Mouse (Mus musculus) large intestine, adult 2 months (tissue): Measurements from ENCODE around the gene Olfr1333. TPM values are rescaled to one million over a fixed set of nuclear protein-coding genes. Genes with fewer than 3 reads are reported as not detected.
"Not testable (repeated sequence)": the region's sequence is repeated elsewhere in the genome, so short reads cannot be mapped to it uniquely, and the experiment has no call there.

ENCODE experiments used
- DNase-seq: peaks from one replicate; pipeline ENCODE4 v3.0.0-alpha.2; 2012; ENCODE audit warnings: low read depth, low spot score
- WGBS: fragments of 180-500 bp; shearing (Covaris S2); methylation state at CpG from one replicate; pipeline ENCODE4 v1.1.7; 2018; 5-methylcytosine and 5-hydroxymethylcytosine counted together
- polyA plus RNA-seq: library from polyadenylated mRNA; depleted of rRNA; stranded (reverse); fragments of >200 nt; gene quantifications from 2 replicates; pipeline ENCODE4 v1.2.3, GENCODE M21; 2012; rRNA removed

The Olfr1333 gene
- not detected in 2 replicates for polyA plus RNA-seq

DNA sequence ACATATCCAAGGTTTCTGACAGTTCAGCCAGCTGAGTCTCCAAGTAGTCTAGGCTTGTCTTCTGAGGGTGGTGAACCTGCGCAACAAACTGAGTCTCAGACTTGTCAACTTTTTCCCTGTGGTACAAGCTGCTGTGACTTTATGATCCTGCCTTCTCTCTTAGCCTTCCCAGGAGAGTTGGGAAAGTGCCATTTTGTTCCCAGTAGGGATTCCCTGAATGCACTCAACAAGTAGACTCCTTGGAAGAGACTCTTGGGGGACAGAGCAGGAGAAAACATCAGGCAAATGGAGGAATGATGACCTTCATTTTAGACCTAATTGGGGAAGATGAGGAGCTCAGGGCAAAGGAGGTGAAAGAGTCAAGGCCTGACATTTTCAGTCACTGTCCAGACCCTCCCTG lies at the start of gene Olfr1333:
Gene Olfr1333, minus strand, starts transcription at position 101 of the 400 bp plus-strand sequence.
- 95% methylated on average over 1 of the region's 1 CpGs for WGBS
- no peak for DNase-seq

DNA sequence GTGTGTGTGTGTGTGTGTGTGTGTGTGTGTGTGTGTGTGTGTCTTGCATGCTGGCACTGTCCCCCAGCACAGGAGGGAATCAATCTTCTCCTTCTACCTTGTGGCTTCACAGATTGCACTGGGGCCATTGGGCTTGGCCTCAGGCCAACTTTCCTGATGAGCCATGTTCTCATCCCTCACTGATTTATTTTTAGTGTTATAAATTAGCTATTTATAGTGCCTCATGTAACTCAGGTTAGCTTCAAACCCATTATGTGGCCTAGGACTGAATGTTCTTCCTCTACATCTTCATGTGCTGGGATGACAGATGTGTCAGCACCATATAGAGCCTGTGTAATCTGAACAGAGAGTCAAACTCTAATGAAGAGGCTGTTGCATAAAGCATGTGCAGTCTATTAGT lies 31.5 kb upstream of the Olfr1333 start:
- no peak for DNase-seq

DNA sequence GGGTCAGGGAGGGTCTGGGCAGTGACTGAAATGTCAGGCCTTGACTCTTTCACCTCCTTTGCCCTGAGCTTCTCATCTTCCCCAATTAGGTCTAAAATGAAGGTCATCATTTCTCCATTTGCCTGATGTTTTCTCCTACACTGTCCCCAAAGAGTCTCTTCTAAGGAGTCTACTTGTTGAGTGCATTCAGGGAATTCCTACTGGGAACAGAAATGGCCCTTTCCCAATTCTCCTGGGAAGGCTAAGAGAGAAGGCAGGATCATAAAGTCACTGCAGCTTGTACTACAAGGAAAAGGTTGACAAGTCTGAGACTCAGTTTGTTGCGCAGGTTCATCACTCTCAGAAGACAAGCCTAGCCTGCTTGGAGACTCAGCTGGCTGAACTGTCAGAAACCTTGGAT lies 28.3 kb upstream of the Olfr1333 start, which contains the start of gene Olfr1331:
Gene Olfr1331, plus strand, starts transcription at position 301 of the 400 bp plus-strand sequence.
- 84% methylated on average over 1 of the region's 1 CpGs for WGBS
- no peak for DNase-seq

DNA sequence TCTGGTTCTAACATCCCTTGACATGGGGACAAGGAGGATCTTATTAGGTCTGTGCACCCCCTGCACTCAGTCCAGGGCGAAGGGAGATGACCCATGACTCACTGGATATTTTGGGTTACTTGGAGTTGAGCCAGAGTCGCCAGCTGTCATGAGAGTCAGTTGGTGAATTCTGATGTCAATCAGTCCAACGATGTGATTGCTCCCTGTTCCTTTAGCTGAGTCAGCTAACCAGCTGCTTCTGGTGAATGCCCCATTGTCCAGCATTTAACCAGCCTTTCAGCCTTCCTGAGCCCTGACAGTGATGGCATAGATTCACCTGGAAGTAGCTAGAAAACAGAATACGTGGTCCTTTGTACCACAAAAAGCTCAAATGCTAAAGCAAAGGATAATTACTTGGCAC lies 26.6 kb upstream of the Olfr1333 start:
- no peak for DNase-seq
- 47% methylated on average over 4 of the region's 4 CpGs for WGBS

DNA sequence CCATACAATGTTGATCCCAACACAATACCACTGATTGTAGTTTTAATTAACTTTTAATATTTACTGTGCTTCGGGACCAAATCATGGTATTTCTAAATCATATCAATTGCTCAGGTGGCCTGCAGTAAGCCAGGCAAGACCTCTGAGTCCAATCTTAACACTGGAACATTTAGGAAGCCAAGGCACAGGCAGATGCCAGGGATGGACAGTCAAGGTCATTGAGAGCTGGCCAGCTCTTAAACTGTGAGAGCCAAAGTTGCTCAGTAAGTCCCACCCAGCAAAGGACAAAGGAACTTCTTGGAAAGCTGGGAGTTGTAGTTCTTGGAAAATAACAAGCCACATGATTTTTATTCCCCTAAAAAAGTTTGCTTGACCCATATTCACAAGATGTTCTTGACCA lies 25.7 kb upstream of the Olfr1333 start:
- 79% methylated on average over 1 of the region's 1 CpGs for WGBS

DNA sequence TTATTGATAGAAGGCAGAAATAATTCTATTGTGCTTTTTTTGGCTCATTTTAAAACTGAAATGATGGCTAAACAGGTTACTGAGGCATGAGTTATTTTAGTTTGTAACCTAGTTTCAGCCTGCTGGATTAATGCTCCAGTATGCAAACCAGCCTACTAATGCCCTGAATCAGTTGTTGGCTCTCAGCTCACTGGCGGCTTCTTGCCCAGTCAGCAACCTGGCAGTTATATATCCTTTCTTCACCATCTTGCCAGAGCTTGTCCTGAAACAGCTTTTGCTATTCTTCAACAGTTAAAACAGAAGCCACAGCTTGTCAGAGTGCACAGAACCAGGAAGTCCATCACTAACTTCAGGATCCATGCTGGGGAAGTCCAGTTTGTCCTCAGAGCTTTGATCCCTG lies 17.2 kb downstream of the Olfr1333 start:
- 86% methylated on average over 1 of the region's 1 CpGs for WGBS
- DNase-seq = no peak

More for the DNA sequence above, 25.7 kb upstream of the Olfr1333 start:
- DNase-seq = no peak

DNA sequence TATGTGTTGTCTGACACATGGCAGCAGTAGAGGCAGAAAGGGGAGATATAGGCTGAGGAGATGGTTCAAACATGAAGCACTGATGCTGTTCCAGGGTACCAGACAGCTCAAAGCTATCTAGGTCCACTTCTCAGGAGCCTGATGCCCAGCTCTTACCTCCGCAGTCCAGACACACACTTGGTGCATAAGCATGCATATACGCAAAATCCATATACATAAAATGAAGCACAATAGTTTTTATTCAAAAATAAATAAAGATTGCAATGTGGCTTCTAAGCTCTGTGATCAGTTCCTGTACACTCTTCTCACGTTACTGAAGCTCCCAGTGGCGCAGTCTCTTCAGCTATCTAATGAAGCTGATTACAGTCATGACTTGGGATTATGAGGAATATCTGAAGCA lies 26.2 kb downstream of the Olfr1333 start, which contains the start of gene Olfr1335:
Gene Olfr1335, minus strand, starts transcription at position 101 of the 400 bp plus-strand sequence.
- 85% methylated on average over 4 of the region's 4 CpGs for WGBS
- DNase-seq = no peak

DNA sequence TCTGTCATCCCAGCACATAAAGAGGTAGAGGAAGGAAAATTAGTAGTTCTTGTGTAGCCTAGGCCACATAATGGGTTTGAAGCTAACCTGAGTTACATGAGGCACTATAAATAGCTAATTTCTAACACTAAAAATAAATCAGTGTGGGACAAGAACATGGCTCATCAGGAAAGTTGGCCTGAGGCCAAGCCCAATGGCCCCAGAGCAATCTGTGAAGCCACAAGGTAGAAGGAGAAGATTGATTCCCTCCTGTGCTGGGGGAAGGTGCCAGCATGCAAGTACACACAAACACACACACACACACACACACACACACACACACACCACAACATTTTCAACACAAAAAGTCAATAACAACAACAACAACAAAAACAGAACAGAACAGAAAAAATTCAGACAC lies 43.3 kb downstream of the Olfr1333 start:
- DNase-seq = not testable (repeated sequence)

DNA sequence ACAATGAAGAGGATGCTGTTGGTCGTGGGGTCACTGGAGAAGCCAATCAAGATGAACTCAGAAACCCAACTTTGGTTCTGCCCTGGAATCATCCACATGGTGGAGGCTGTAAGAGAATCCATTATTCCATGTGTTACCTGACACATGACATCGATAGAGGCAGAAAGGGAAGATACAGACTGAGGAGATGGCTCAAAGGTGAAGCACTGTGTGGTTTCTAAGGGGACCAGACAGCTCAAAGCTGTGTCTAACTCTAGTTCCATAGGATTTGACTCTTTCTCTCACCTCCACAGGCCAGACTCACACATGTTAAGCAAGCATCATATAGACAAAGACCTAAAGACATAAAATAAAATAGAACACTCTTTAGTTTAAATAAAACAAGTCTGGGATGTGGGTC lies 53.6 kb downstream of the Olfr1333 start, which contains the start of gene Olfr1337:
Gene Olfr1337, minus strand, starts transcription at position 101 of the 400 bp plus-strand sequence.
- no peak for DNase-seq
- WGBS = 67% methylated on average over 2 of the region's 2 CpGs

Other genes with a start within 250 kb of the Olfr1333 start
- gene Cfap57, start 215.5 kb downstream of the Olfr1333 start, polyA plus RNA-seq = 0.03 and 0.26 TPM in 2 replicates
- gene Ebna1bp2, start 215.5 kb downstream of the Olfr1333 start, polyA plus RNA-seq = 22.8 and 24.3 TPM in 2 replicates
- gene Olfr62, start 177.3 kb downstream of the Olfr1333 start, polyA plus RNA-seq = not detected in 2 replicates
- gene Olfr1342, start 143.5 kb downstream of the Olfr1333 start, polyA plus RNA-seq = 0.26 TPM in 1 of 2 replicates, not detected in the other
- not detected in 2 replicates for gene Olfr1341, start 132.8 kb downstream of the Olfr1333 start, polyA plus RNA-seq
- gene Olfr1340, start 116.1 kb downstream of the Olfr1333 start, polyA plus RNA-seq = not detected in 2 replicates
- gene Olfr1339, start 104.1 kb downstream of the Olfr1333 start, polyA plus RNA-seq = not detected in 2 replicates
- gene Olfr1338, start 77.5 kb downstream of the Olfr1333 start, polyA plus RNA-seq = not detected in 2 replicates
- not detected in 2 replicates for gene Olfr1337, start 53.7 kb downstream of the Olfr1333 start, polyA plus RNA-seq
- gene Olfr1335, start 26.3 kb downstream of the Olfr1333 start, polyA plus RNA-seq = not detected in 2 replicates
- not detected in 2 replicates for gene Olfr1331, start 28.4 kb upstream of the Olfr1333 start, polyA plus RNA-seq
- gene Olfr1330, start 52.3 kb upstream of the Olfr1333 start, polyA plus RNA-seq = not detected in 2 replicates
- not detected in 2 replicates for gene Olfr1329, start 81.2 kb upstream of the Olfr1333 start, polyA plus RNA-seq
- not detected in 2 replicates for gene Olfr1328, start 102.3 kb upstream of the Olfr1333 start, polyA plus RNA-seq
- gene Lao1, start 125.3 kb upstream of the Olfr1333 start, polyA plus RNA-seq = 0.05 TPM in 1 of 2 replicates, not detected in the other